Mouse (Mus musculus) hindlimb bud, embryonic 11.5 days (tissue): ENCODE data around the gene Gm15737.

Source experiments
- DNase-seq: peaks from one replicate; pipeline ENCODE4 v3.0.0-alpha.2; 2012; ENCODE audit warnings: low read depth, low spot score; ENCODE audit errors: extremely low spot score

Gene Gm15737

GRCm38 (mm10) chr6:92874854-92875253 is 5.7 kb downstream of the Gm15737 start:
- no peak for DNase-seq

GRCm38 (mm10) chr6:92875340-92875739 is 6.2 kb downstream of the Gm15737 start:
- no peak for DNase-seq

- no peak for DNase-seq
Measured at GRCm38 (mm10) chr6:92876121-92876520, 7.0 kb downstream of the Gm15737 start.

GRCm38 (mm10) chr6:92877236-92877635 is 8.1 kb downstream of the Gm15737 start:
- DNase-seq: no peak

GRCm38 (mm10) chr6:92878771-92879170 is 9.6 kb downstream of the Gm15737 start:
- DNase-seq: no peak

GRCm38 (mm10) chr6:92879700-92880265 is 10.6 kb downstream of the Gm15737 start:
- DNase-seq: no peak

- no peak for DNase-seq
Measured at GRCm38 (mm10) chr6:92882446-92882845, 13.3 kb downstream of the Gm15737 start.

- no peak for DNase-seq
Measured at GRCm38 (mm10) chr6:92883131-92883900, 14.2 kb downstream of the Gm15737 start.

- no peak for DNase-seq
Measured at GRCm38 (mm10) chr6:92891535-92891934, 22.4 kb downstream of the Gm15737 start.

GRCm38 (mm10) chr6:92904037-92904436 is 34.9 kb downstream of the Gm15737 start:
- no peak for DNase-seq

- no peak for DNase-seq
Measured at GRCm38 (mm10) chr6:92904491-92904890, 35.3 kb downstream of the Gm15737 start.

GRCm38 (mm10) chr6:92905922-92906321 is 36.8 kb downstream of the Gm15737 start:
- DNase-seq: no peak

- DNase-seq: no peak
Measured at GRCm38 (mm10) chr6:92909361-92909760, 40.2 kb downstream of the Gm15737 start.

GRCm38 (mm10) chr6:92910611-92911010 is 41.5 kb downstream of the Gm15737 start:
- no peak for DNase-seq

GRCm38 (mm10) chr6:92920938-92921689 is 52.0 kb downstream of the Gm15737 start:
- DNase-seq: no peak

- no peak for DNase-seq
Measured at GRCm38 (mm10) chr6:92921843-92922242, 52.7 kb downstream of the Gm15737 start.

GRCm38 (mm10) chr6:92924536-92924935 is 55.4 kb downstream of the Gm15737 start:
- DNase-seq: no peak

- DNase-seq: no peak
Measured at GRCm38 (mm10) chr6:92928261-92928660, 59.1 kb downstream of the Gm15737 start.
